Mouse (Mus musculus): ENCODE results near the gene Dgcr2. TPM values are rescaled to one million over a fixed set of nuclear protein-coding genes. Genes with fewer than 3 reads are reported as not detected.

Dgcr2 gene
- polyA plus RNA-seq, 1 experiment from 2014 or later = 89.2 TPM

DNA sequence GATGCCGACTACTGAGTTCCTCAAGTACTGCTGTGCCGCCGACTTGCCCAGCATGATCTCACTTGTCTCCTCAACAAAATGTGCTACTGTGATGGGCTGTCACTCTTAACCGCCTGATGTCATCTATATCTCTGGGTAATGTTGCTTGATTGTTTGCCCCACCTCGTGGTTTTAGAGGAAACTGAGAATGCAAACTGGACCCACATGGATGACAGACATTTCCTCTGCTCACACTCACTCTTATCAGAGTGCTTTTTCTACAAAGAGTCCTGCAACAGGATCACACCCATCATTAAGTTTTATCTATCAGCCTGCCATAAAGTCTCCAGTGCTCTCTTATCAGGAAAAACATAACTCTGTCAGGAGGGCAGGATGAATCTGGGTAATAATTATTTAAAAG lies 27.1 kb downstream of the Dgcr2 start:
- no peak overlapping the region for H3K4me3 ChIP-seq (ENCODE audit: low read length)
- peaks cover 6% of the 10 kb centered on the region; the same call in 1 of the 2 replicates for H3K36me3 ChIP-seq (ENCODE audit: control insufficient read depth, insufficient read depth, low read length)
- H3K4me2 ChIP-seq (ENCODE audit: low read depth, low read length) = no peak overlapping the region
- H3K4me1 ChIP-seq (replicated peaks; ENCODE audit: control insufficient read depth, insufficient read depth, low read length) = no peaks in the 10 kb centered on the region; the same call in 1 of the 2 replicates
- WGBS = 64% methylated on average over 5 of the region's 5 CpGs
- no peaks in the 10 kb centered on the region for H3K9me3 ChIP-seq (ENCODE audit: control insufficient read depth, low read length)
- no peaks in the 10 kb centered on the region for H3K27me3 ChIP-seq (ENCODE audit: control insufficient read depth, insufficient read depth, low read depth, low read length)
- H3K27ac ChIP-seq (ENCODE audit: low read length) = no peak overlapping the region
- H3K9ac ChIP-seq (ENCODE audit: low read length) = no peak overlapping the region
- ATAC-seq (ENCODE audit: low read depth) = no peak

DNA sequence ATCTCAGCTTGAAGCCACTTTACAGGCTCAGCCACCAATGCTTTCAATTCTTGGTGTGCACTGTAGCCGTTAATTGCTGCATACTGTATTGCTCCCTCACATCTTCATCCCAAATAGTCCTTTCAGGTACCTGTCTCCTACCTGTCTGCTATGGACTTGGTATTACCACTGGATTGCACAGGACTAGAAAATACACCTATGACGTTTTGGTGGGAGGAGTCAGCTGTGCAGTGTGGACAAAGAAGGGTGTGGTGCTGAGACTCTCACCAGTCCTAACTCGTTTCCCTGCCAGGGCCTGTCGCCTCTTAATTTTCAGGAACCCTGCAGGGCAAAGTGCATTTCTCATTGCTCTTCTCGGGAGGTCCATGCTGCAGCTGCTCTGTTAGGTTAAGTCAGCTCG lies 32.6 kb downstream of the Dgcr2 start:
- ATAC-seq (ENCODE audit: low read depth) = no peak
- Histone ChIP-seq H3K27ac (ENCODE audit: low read length) (no peak overlapping the region), H3K9ac (ENCODE audit: low read length) (no peak overlapping the region), H3K4me1 (replicated peaks; ENCODE audit: control insufficient read depth, insufficient read depth, low read length) (no peaks in the 10 kb centered on the region), H3K4me2 (ENCODE audit: low read depth, low read length) (no peak overlapping the region), H3K9me3 (ENCODE audit: control insufficient read depth, low read length) (no peaks in the 10 kb centered on the region), H3K36me3 (ENCODE audit: control insufficient read depth, insufficient read depth, low read length) (peaks cover 5% of the 10 kb centered on the region; the same call in 1 of the 2 replicates), H3K27me3 (ENCODE audit: control insufficient read depth, insufficient read depth, low read depth, low read length) (no peaks in the 10 kb centered on the region), H3K4me3 (ENCODE audit: low read length) (no peak overlapping the region)
- WGBS = 65% methylated on average over 6 of the region's 6 CpGs

DNA sequence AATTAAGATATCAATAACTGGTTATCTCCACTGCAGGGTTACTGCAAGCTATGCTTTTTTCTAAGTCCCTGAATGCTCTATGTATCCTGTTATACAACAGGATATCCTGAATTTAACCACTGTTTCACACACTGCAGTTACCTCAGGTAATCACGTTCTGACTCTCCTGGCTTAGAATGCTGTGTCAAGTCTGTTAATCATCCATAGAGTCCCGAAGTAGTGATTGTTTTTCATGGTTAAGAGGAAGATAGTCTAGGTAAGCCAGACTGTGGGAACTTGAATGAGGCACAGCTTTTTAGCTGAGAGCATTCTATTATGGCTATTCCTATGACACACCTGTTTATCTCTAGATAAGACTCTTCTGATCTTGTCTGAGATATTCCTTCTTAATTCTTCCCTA lies 33.1 kb downstream of the Dgcr2 start:
- no peak for ATAC-seq (ENCODE audit: low read depth)
- H3K4me2 ChIP-seq (ENCODE audit: low read depth, low read length) = no peak overlapping the region
- H3K36me3 ChIP-seq (ENCODE audit: control insufficient read depth, insufficient read depth, low read length) = peaks cover 6% of the 10 kb centered on the region; the same call in 1 of the 2 replicates

DNA sequence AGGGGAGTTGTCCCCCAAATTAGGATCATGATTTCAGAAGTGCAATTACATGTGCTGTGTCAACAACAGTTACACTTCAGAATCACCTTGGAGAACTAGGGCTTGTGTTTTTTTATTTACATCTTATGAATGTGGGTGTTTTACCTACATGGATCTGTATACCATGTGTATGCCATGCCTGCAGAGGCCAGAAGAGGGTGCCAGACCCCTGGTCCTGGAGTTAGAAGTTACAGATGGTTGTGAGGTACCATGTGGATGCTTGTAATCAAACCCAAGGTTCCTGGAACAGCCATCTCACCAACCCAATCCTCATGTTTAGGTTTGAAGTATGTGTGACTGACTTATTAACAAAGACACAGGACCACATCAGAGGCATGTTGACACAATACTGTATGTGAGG lies 39.8 kb downstream of the Dgcr2 start:
- no peaks in the 10 kb centered on the region for H3K9me3 ChIP-seq (ENCODE audit: control insufficient read depth, low read length)

More for the DNA sequence above, 33.1 kb downstream of the Dgcr2 start:
- no peaks in the 10 kb centered on the region for H3K4me1 ChIP-seq (replicated peaks; ENCODE audit: control insufficient read depth, insufficient read depth, low read length)
- H3K4me3 ChIP-seq (ENCODE audit: low read length) = no peak overlapping the region
- no peak overlapping the region for H3K9ac ChIP-seq (ENCODE audit: low read length)
- no peaks in the 10 kb centered on the region for H3K27me3 ChIP-seq (ENCODE audit: control insufficient read depth, insufficient read depth, low read depth, low read length)
- H3K9me3 ChIP-seq (ENCODE audit: control insufficient read depth, low read length) = no peaks in the 10 kb centered on the region
- H3K27ac ChIP-seq (ENCODE audit: low read length) = no peak overlapping the region
- WGBS = 58% methylated on average over 2 of the region's 2 CpGs

DNA sequence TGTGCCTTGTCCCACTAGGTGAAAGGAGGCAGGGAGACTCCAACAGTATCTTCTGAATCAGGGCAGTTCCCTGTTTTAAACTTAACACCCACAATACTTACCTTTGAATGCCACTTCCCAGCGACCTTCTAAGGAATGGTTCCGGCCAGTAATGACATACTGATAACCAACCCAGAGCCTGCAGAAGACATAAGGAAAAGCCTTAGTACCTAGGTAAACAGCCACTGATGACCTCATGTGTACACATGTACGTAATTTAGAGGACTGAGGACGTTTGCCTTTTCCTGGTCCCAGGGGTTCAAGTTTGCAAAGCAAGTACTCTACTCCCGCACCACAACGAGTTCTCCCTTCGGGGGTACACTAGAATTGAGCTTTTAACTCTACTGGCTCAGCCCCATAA lies 41.2 kb downstream of the Dgcr2 start:
- 74% methylated on average over 7 of the region's 7 CpGs for WGBS
- Histone ChIP-seq H3K27ac (ENCODE audit: low read length) (no peak overlapping the region), H3K9me3 (ENCODE audit: control insufficient read depth, low read length) (no peaks in the 10 kb centered on the region), H3K4me1 (replicated peaks; ENCODE audit: control insufficient read depth, insufficient read depth, low read length) (no peaks in the 10 kb centered on the region), H3K9ac (ENCODE audit: low read length) (no peak overlapping the region), H3K27me3 (ENCODE audit: control insufficient read depth, insufficient read depth, low read depth, low read length) (no peaks in the 10 kb centered on the region), H3K36me3 (ENCODE audit: control insufficient read depth, insufficient read depth, low read length) (peaks cover 49% of the 10 kb centered on the region), H3K4me3 (ENCODE audit: low read length) (no peak overlapping the region), H3K4me2 (ENCODE audit: low read depth, low read length) (no peak overlapping the region)
- ATAC-seq (ENCODE audit: low read depth) = no peak

More for the DNA sequence above, 39.8 kb downstream of the Dgcr2 start:
- H3K9ac ChIP-seq (ENCODE audit: low read length) = no peak overlapping the region
- no peak overlapping the region for H3K27ac ChIP-seq (ENCODE audit: low read length)
- H3K27me3 ChIP-seq (ENCODE audit: control insufficient read depth, insufficient read depth, low read depth, low read length) = no peaks in the 10 kb centered on the region
- no peak overlapping the region for H3K4me2 ChIP-seq (ENCODE audit: low read depth, low read length)
- H3K36me3 ChIP-seq (ENCODE audit: control insufficient read depth, insufficient read depth, low read length) = peaks cover 44% of the 10 kb centered on the region
- no peak for ATAC-seq (ENCODE audit: low read depth)
- no peaks in the 10 kb centered on the region for H3K4me1 ChIP-seq (replicated peaks; ENCODE audit: control insufficient read depth, insufficient read depth, low read length)
- no peak overlapping the region for H3K4me3 ChIP-seq (ENCODE audit: low read length)

DNA sequence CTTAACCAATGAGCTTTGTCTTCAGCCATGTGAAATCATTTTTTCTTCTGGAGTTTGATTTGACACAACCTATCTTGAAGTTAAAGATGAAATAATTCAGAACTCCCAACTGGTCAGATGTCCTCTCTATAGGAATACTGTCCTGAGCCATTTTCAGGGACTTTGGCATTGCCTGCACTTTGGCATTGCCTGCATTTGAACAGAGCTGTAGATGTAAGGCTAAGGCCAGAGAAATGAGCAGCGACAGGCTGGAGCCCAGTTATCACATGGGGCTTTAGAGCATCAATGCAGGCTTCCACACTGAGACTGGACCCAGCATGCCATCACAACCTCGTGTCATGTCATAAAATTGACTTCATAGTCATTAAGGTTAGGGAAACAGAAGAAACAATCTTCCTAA lies 45.1 kb downstream of the Dgcr2 start:
- Histone ChIP-seq H3K9ac (ENCODE audit: low read length) (no peak overlapping the region), H3K9me3 (ENCODE audit: control insufficient read depth, low read length) (no peaks in the 10 kb centered on the region), H3K4me2 (ENCODE audit: low read depth, low read length) (no peak overlapping the region), H3K4me3 (ENCODE audit: low read length) (no peak overlapping the region), H3K4me1 (replicated peaks; ENCODE audit: control insufficient read depth, insufficient read depth, low read length) (no peaks in the 10 kb centered on the region), H3K36me3 (ENCODE audit: control insufficient read depth, insufficient read depth, low read length) (peaks cover 49% of the 10 kb centered on the region), H3K27ac (ENCODE audit: low read length) (no peak overlapping the region), H3K27me3 (ENCODE audit: control insufficient read depth, insufficient read depth, low read depth, low read length) (no peaks in the 10 kb centered on the region)
- 79% methylated on average over 2 of the region's 2 CpGs for WGBS
- ATAC-seq (ENCODE audit: low read depth) = no peak

DNA sequence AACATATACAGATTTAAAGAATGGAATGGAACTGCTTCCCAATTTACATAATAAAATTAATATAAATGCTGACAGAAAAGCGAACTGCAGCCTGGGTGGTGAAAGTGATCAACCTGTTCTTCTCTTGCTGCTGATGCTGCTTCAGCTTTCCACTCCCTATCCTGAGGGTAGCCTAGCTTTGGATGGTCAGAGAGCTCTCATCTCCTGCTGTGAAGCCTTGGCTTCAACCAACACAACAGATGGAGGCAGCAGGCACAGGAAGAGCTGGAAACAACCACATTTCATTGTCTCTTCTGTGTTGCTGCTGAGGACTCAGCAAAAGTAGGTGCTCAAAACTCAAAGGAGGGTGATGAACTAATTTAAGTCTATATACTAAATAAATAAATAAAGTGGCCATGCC lies 46.5 kb downstream of the Dgcr2 start:
- no peak overlapping the region for H3K27ac ChIP-seq (ENCODE audit: low read length)
- H3K9me3 ChIP-seq (ENCODE audit: control insufficient read depth, low read length) = no peaks in the 10 kb centered on the region
- no peak overlapping the region for H3K9ac ChIP-seq (ENCODE audit: low read length)
- 93% methylated on average over 1 of the region's 1 CpGs for WGBS
- H3K27me3 ChIP-seq (ENCODE audit: control insufficient read depth, insufficient read depth, low read depth, low read length) = no peaks in the 10 kb centered on the region
- H3K4me1 ChIP-seq (replicated peaks; ENCODE audit: control insufficient read depth, insufficient read depth, low read length) = no peaks in the 10 kb centered on the region
- no peak overlapping the region for H3K4me2 ChIP-seq (ENCODE audit: low read depth, low read length)
- peaks cover 40% of the 10 kb centered on the region for H3K36me3 ChIP-seq (ENCODE audit: control insufficient read depth, insufficient read depth, low read length)
- ATAC-seq (ENCODE audit: low read depth) = no peak
- no peak overlapping the region for H3K4me3 ChIP-seq (ENCODE audit: low read length)

DNA sequence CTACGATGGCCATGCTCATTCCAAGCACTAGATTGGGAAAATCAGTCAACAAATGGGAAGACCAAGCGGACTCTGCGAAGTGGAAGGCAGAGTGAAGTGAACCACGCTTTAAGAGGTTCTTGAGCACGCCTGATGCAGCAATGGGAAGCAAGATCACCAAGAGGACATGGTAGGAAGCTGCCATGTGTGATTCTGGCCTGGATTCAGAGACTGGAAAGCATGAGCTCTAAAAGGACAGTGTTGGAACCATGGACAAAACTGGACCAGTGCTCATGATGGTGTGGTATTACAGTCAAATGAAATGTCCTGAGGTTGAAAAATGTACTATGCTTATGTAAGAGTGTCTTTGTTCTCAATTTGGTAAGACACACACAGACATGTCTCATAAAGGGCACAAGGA lies 47.0 kb downstream of the Dgcr2 start:
- Histone ChIP-seq H3K27me3 (ENCODE audit: control insufficient read depth, insufficient read depth, low read depth, low read length) (no peaks in the 10 kb centered on the region), H3K27ac (ENCODE audit: low read length) (no peak overlapping the region), H3K9ac (ENCODE audit: low read length) (no peak overlapping the region), H3K36me3 (ENCODE audit: control insufficient read depth, insufficient read depth, low read length) (peaks cover 35% of the 10 kb centered on the region), H3K9me3 (ENCODE audit: control insufficient read depth, low read length) (no peaks in the 10 kb centered on the region), H3K4me2 (ENCODE audit: low read depth, low read length) (no peak overlapping the region), H3K4me3 (ENCODE audit: low read length) (no peak overlapping the region), H3K4me1 (replicated peaks; ENCODE audit: control insufficient read depth, insufficient read depth, low read length) (no peaks in the 10 kb centered on the region)
- no peak for ATAC-seq (ENCODE audit: low read depth)
- WGBS = 97% methylated on average over 5 of the region's 5 CpGs

DNA sequence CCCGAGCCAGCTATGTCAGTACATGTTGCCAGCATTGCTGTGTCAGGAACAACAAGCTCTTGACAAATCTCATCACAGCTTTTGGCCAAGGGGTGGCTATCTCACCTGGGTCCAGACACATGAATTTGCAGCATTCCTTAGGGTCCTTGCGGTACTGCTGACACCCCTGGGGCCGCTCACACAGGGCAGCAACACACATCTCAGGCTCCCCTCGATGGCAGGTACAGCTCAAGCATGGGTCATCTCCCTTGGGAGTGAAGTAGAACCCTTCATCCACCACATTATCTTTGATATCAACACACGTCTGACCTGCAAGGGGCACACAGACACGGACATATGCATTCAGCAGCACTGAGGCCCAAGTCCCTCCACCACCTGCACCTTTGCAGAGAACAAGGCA lies 48.9 kb downstream of the Dgcr2 start:
- 78% methylated on average over 6 of the region's 6 CpGs for WGBS
- no peak for ATAC-seq (ENCODE audit: low read depth)
- Histone ChIP-seq H3K27ac (ENCODE audit: low read length) (no peak overlapping the region), H3K27me3 (ENCODE audit: control insufficient read depth, insufficient read depth, low read depth, low read length) (no peaks in the 10 kb centered on the region), H3K4me3 (ENCODE audit: low read length) (no peak overlapping the region), H3K4me2 (ENCODE audit: low read depth, low read length) (no peak overlapping the region), H3K9ac (ENCODE audit: low read length) (no peak overlapping the region), H3K9me3 (ENCODE audit: control insufficient read depth, low read length) (no peaks in the 10 kb centered on the region), H3K4me1 (replicated peaks; ENCODE audit: control insufficient read depth, insufficient read depth, low read length) (no peaks in the 10 kb centered on the region), H3K36me3 (ENCODE audit: control insufficient read depth, insufficient read depth, low read length) (peaks cover 41% of the 10 kb centered on the region)

DNA sequence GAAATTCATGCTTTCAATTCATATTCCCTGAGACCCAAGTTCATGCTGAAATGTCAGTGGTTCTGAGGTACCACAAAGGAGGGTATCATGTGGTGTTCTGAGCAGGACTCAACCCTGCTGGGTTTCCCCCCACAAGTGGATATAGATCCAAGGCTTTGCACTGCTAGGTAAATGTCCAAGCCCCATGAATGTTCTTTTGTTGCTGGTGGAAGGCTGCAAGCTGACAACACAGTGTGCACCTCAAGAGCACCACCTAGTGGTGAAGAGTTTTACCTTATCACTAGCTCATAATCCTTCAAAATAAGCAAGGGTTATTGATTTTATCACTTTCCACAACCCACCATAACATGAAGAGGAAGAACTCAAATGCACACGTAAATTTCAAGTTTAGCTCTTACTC lies 49.4 kb downstream of the Dgcr2 start:
- no peak overlapping the region for H3K4me2 ChIP-seq (ENCODE audit: low read depth, low read length)
- 26% methylated on average over 1 of the region's 1 CpGs for WGBS
- no peak overlapping the region for H3K9ac ChIP-seq (ENCODE audit: low read length)
- ATAC-seq (ENCODE audit: low read depth) = no peak
- peaks cover 41% of the 10 kb centered on the region for H3K36me3 ChIP-seq (ENCODE audit: control insufficient read depth, insufficient read depth, low read length)
- H3K4me1 ChIP-seq (replicated peaks; ENCODE audit: control insufficient read depth, insufficient read depth, low read length) = no peaks in the 10 kb centered on the region
- H3K27me3 ChIP-seq (ENCODE audit: control insufficient read depth, insufficient read depth, low read depth, low read length) = no peaks in the 10 kb centered on the region
- H3K27ac ChIP-seq (ENCODE audit: low read length) = no peak overlapping the region
- H3K4me3 ChIP-seq (ENCODE audit: low read length) = no peak overlapping the region
- H3K9me3 ChIP-seq (ENCODE audit: control insufficient read depth, low read length) = no peaks in the 10 kb centered on the region
